ENCODE assay signal across 14 mouse cellular contexts in the genomic region with DNA sequence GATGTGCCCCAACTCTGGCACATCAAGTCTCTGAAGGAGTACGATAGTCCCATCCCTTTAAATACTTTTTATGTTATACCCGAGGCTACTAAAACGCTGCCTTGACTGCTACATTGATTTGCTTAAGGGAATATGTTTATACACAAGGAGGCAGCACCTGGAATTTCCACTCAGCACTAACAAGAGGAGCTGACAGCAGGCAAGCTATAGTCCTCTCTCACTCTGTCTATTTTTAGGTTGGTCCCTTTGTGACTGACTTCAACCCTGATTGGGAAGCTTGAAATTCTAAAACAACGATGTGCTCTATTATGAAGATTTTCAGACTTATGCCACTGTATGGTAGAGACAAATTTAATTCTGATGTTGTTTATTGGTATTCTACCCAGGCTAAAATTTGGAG. TPM values are rescaled to one million over a fixed set of nuclear protein-coding genes. Genes with fewer than 3 reads are reported as not detected.
"Had no signal": no experiment of that assay in that cellular context is flagged by ENCODE, and none has a peak within 500 bp of the region (broad histone marks: within the 10 kb centered on the region; RNA-seq: fewer than 3 reads in every experiment).

No protein-coding gene starts in this region.

- H3K4me1 ChIP-seq: limb, embryonic 13.5 days; midbrain, embryonic 12.5 days; neural tube, embryonic 13.5 days had no signal

- H3K9ac ChIP-seq: limb, embryonic 13.5 days; liver, embryonic 14.5 days; midbrain, embryonic 12.5 days; neural tube, embryonic 13.5 days had no signal

- DNase-seq: kidney, postnatal 25 days; left cerebral cortex, postnatal 4 days; lung, adult 18-20 months; retina, postnatal 1 day; right cerebral cortex, postnatal 4 days; spleen, adult 18-20 months; thymus, adult 18-20 months; thymus, postnatal 14 days had no signal

- H3K36me3 ChIP-seq: limb, embryonic 13.5 days; midbrain, embryonic 12.5 days; neural tube, embryonic 13.5 days had no signal

- H3K4me3 ChIP-seq: limb, embryonic 13.5 days; midbrain, embryonic 12.5 days; neural tube, embryonic 13.5 days had no signal

- H3K9me3 ChIP-seq: limb, embryonic 13.5 days; midbrain, embryonic 12.5 days; neural tube, embryonic 13.5 days had no signal

- H3K27me3 ChIP-seq: limb, embryonic 13.5 days; midbrain, embryonic 12.5 days; neural tube, embryonic 13.5 days had no signal

- H3K4me2 ChIP-seq: limb, embryonic 13.5 days; midbrain, embryonic 12.5 days; neural tube, embryonic 13.5 days had no signal

- H3K27ac ChIP-seq: limb, embryonic 13.5 days; liver, embryonic 14.5 days; midbrain, embryonic 12.5 days; neural tube, embryonic 13.5 days had no signal

RNA-seq across cellular contexts. Expression of a gene that starts 15.6 kb away (rescaled TPM):
- total RNA-seq: liver, adult 2 months; megakaryocyte-erythroid progenitor cell, adult 5-6 weeks had no signal
- polyA plus RNA-seq: liver, adult 2 months had no signal
